Mouse (Mus musculus) lung, postnatal 0 days (tissue): ENCODE results near the gene Lrg1.
"Not testable (repeated sequence)": the region's sequence is repeated elsewhere in the genome, so short reads cannot be mapped to it uniquely, and the experiment has no call there.

ENCODE experiments used
- CTCF ChIP-seq: IDR thresholded peaks from 2 replicates; pipeline ENCODE4 v1.5.1; 2016; ENCODE audit warnings: antibody characterized with exemption, mild to moderate bottlenecking
- EP300 ChIP-seq: IDR thresholded peaks from 2 replicates; pipeline ENCODE4 v1.6.1; 2016; ENCODE audit warnings: antibody characterized with exemption, mild to moderate bottlenecking, control low read depth

DNA sequence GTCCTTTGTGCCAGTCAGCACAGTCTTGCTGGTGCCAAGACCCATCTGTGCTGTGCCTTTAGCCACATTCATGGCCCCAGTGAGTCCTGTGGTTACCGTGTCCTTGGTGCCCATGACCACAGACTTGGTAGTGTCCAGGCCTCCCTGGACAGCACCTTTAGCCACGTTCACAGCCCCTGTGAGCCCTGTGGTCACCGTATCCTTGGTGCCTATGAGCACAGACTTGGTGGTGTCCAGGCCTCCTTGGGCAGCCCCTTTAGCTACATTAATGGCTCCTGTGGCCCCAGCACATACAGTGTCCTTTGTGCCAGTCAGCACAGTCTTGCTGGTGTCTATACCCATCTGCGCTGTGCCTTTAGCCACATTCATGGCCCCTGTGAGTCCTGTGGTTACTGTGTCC, 15.4 kb downstream of the Lrg1 start:
- not testable (repeated sequence) for TF ChIP-seq CTCF, EP300
